Mouse (Mus musculus): ENCODE results near the gene Bach1.
"Not testable (repeated sequence)": the region's sequence is repeated elsewhere in the genome, so short reads cannot be mapped to it uniquely, and the experiment has no call there.

Bach1 gene

DNA sequence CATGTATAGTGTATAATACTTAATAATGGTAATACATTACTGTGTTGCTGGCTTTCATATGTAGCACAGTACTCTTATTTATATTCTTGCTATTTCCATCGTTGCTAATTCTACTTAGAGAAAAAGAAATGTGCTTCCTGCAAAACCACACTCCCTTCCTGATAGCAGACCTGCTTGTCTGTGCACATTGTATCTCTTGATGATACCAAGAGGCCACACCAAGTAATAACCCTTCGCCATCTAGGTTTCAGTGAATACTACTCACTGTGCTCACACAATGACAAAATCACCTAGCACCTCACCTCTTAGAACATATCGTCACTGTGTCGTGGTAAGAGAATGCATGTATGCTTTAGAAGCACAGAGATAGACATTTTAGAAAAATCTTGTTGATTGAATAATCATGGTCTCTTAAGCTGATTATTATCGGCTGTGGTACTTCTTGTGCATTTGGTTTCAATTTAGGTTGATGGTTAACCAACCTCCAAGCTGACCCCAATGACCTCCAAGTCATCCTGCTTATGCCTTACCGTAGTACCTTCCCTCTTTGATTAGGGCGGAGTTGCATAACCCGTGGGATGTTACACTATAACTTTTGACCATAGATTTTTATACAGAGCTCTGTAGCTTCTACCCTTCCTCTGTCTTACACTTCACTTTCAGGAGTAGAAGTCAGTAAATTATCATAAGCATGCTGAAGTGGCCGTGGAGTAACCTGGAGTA lies 17.7 kb upstream of the Bach1 start:
- no peak for DNase-seq (ENCODE audit: low read depth, low spot score)

DNA sequence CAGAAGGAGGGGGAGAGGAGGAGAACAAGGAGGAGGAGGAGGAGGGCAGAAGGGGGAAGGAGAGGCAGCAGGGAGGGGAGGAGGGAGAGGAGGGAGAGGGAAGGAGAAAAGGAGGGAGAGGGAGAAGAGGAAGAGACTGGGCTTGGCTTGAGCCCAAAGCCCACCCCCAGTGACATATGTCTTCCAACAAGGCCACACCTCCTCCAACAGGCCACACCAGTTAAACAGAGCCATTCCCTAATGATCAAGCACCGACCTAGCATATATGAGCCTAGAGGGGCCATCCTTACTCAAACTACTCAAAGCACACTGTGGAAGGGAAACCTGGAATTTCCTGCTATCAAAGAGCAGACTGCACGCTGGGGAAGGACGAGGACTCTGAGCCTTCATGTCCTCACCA lies 16.9 kb upstream of the Bach1 start:
- no peak for DNase-seq (ENCODE audit: low read depth, low spot score)

DNA sequence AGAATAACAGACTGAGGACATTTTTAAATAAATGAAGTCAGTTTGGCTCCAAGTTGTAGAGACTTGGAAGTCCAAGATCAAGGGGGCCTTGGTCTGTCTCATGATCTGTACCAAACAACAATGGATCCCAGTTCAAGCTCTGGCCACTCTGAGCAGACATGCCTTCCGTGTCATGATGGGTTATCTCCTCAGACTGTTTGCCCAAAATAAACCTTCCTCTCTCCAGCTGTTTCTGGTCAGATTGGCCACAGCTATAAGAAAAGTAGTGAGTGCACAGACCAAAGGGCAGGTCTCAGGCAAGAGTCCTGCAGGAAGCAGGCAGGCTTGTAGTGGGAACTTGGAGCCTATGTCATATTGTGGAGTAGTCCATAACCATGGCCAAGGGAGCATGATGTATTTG lies 12.3 kb upstream of the Bach1 start:
- DNase-seq (ENCODE audit: low read depth, low spot score) = no peak

DNA sequence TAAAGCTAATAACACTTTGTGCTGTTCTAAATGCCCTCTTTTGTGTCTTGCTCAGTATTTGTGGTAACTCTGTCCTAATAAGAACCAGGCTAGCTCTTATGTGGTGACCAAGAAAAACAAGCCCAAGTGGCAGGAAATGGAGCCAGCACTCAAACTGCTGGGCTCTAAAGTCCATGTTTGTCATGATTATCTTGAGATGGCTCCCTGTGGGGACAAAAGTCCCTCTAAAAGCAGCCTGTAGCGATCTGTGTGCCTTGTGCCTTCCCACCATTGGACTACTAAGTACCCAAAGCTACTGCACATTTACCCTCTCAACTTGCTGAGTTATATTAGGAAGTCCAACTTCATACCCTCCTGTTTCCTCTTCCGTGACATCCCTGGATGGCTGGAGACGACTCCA lies 11.4 kb upstream of the Bach1 start:
- no peak for DNase-seq (ENCODE audit: low read depth, low spot score)

DNA sequence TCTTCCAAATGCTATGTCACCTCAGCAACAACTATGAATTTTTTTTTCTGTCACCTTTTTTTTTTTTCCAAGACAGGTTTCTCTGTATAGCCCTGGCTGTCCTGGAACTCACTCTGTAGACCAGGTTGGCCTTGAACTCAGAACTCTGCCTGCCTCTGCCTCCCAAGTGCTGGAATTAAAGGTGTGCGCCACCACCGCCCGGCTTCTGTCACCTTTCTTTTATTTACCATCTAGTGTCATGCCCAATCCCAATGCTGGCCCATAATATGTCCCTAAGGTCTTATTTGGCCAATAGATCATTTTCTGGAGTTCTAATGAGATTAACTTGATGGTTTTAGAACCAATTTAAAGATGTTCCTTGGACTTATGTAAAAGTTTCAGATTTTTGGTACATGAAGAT lies 10.4 kb upstream of the Bach1 start:
- not testable (repeated sequence) for DNase-seq (ENCODE audit: low read depth, low spot score)

DNA sequence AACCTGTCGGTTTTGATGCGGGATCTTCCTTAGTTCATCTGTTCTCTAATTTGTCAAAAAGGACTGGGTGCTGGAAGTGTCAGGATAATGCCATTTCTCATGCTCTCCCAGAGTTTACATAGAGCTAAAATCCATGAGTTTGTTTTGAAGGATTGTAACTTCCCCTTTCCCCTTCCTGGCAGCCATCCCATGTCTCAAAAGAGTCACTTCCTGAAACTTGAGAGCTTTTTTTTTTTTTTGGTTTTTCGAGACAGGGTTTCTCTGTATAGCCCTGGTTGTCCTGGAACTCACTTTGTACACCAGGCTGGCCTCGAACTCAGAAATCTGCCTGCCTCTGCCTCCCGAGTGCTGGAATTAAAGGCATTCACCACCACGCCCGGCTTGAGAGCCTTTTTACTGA lies 9.9 kb upstream of the Bach1 start:
- DNase-seq (ENCODE audit: low read depth, low spot score) = not testable (repeated sequence)

DNA sequence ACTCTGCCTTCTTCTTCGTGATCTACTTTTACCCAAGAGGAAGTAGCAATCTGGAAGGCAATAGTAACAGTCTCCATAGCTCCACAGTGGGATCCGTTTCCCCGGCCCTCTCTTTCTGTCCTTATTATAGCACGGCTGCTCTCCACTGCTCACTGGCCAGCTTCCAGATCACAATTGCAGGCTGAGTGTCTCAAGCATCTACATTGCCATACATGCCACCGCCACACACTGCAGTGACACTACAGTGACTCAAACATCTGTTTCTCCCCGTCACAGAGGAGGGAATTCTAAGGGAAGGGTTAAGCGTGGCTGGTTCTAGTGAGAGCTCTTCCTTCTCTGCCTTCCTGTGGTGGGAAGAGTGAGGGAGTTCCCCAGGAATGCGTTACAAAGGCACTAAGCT lies 9.5 kb upstream of the Bach1 start:
- no peak for DNase-seq (ENCODE audit: low read depth, low spot score)

DNA sequence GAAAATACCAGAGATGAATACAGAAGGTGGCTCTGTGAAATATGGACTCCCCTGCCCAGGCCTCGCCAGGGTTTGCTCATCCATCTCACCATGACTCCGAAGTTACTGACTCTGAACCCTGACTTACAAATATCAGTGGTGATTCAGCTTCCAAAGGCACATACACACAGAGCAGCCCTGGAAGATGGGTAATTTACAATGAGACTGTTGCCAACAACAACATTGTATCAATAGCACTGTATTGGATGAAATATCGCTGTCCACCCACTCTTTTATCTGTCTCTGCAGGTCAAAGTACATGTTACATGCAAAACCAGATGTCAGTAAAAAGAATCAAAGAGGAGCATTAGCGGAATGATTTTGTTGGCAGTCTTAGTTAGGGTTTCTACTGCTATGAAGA lies 8.2 kb upstream of the Bach1 start:
- no peak for DNase-seq (ENCODE audit: low read depth, low spot score)

DNA sequence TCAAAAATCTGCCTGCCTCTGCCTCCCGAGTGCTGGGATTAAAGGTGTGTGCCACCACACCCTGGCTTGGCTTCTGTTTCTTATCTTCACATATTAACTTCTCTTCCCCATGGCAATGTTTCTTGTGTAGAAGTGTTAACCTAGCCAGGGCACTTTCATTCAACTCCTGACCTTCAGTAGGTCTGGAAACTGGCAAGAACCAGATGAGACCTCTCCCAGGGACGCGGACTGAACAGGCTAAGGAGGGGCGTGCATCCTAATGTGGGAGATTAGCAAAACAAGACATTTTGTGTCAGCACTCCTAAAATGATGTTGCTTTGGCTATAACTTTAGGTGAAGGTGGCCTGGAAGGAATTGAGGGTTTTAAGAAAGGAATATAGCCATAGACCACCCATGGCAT lies 7.6 kb upstream of the Bach1 start:
- DNase-seq (ENCODE audit: low read depth, low spot score) = no peak

DNA sequence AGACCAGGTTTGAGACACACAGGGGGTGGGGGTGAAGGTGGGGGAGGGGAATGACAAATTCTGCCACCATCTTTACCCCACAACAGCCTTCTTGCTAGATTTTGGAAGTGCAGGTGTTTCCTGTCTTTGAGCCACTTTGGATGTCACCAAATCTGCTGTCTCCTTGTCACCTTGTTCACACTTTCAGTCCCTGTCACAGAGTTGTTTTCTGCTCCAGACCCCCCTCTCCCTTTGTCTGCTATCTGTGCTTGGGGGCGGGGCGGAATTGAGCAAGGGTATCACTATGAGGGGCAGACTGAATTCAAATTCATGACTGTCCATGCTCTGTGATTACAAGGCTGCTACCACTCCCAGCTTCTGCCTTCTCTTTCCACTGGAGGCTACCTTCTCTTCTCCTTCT lies 6.2 kb upstream of the Bach1 start:
- no peak for DNase-seq (ENCODE audit: low read depth, low spot score)

DNA sequence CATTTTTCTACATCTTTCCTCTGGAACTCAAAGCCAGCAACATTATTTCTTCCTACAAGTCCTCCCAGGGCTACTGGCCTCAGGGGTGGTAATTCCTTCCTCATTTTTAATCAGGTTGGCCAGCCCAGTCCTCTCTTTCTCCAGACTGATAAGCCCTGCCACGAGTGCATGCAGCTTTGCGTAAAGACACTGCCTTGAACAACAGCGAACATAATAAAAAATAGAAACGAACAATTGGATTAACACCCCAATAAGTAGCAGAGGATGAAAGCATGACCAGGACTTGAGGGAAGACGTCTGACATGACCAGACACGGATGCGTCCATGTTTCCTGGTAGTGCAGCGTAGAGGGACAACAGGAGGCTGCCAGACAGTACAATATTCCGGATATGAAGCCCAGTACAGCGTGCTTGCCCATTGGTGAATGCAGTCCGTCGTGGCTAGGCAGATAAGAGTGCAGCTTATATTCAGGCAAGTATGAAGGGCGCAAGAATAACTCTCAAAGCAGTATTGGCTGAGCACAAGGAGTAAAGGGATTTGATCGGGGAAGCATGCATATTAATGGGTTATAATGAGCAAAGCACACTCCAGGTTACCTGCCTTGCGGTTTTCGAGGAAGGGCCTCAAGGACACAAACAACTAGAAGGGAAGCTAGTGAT lies 909 bp upstream of the Bach1 start:
- no peak for DNase-seq (ENCODE audit: low read depth, low spot score)

DNA sequence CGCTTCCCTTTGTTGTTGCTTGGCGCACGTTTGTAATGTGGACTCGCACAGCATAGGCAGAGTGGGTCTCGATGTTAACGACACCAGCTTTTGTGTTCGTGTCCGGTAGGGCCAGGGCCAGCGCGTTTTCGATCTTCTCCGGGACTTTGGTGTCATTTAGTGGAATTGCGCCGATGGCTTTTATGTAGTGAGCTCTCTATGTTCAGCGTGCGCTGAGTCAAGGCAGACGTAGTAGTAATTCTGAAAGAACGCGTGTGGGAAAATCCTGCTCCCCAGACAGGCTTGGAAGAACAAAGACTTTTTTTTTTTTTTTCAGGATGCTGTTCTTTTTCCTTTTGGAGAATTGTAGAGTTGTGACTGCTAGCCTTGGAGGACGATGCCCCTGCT lies 554 bp downstream of the Bach1 start:
- DNase-seq (ENCODE audit: low read depth, low spot score) = no peak

DNA sequence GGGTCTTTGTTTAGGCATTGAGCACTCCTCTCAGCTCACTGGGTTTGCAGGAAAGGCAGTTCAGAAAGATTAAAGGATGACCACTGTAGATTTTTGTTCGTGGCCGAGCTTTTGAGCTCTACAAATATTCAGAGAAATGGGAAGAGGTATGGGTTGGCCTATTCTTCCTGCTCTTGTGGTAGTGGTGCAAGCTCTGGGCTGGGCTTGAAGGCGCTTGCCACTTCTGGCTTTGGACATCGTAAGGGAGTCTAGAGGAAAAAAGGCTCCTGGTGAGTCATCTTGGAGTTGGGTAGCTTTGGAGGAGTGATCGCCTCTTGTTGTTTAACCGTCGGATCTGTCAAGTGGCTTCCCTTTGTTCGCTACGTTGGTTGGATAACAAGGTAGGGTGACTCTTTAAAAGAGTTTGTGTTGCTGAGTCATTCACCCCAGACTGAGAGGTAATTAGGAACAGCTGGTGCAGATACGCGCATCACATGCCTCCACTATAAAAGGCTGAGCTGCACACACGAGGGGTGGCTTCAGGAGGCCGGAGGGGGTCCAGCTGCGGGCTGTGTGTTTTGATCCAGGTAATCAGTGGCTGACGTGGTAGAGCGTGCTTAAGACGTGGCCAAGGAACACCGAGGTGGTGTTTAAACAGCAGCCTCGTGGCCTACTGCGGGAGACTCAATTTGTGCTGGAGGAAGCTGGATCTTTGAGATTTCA lies 1.1 kb downstream of the Bach1 start:
- peak; percentile 55 for DNase-seq (ENCODE audit: low read depth, low spot score)

DNA sequence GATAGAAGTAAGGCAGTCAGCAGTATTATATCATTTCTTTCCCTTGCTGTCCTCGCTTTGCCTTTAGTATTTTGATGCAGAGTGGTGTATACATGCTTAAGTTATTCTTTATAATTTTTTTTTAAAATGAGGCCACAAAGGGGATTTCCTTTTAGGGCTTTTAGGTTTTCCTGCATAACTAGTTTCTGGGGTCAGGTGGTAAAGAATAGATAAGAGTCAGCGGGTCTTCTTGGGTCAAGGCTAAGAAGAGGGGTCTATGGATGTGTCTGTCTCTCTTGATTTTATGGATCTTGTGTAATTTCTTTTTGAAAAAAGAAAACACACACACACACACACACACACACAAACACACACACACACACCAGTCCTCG lies 1.6 kb downstream of the Bach1 start:
- DNase-seq (ENCODE audit: low read depth, low spot score) = no peak

DNA sequence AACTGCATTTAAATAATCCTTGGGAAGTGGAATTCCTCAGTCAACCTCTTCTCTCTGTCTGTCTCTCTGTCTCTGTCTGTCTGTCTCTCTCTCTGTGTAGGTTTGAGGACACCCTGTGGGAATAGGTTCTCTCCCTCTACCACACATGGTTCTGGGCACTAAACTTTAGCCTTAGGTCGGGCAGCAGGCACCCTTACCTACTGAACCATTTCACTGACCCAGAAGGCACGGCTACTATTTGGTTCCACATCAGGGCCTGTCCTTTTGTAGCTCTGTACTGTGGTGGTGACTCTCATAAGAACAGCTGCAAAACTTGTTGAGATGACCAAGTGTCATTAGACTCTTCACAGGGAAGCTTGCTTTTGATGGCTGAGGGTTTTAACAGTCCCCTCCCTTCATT lies 3.1 kb downstream of the Bach1 start:
- no peak for DNase-seq (ENCODE audit: low read depth, low spot score)

DNA sequence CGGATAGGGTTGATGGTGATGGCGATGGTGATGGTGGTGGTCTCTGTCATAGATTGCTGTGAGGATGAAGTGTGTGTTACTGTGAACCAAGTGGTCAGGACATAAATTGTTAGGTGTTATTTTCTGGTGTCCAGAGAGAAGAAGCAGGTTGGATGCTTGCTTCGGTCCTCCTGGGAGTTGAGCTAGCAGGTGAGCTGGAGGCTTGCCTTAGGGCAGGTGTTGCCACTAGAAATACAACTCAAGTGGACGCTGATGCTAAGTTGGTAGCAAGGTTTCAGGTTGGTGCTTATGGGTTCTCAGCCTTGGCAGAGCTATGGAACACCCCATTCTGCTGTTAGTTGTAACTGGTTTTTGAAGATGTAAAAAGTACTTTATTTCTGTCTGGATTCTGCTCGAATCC lies 4.1 kb downstream of the Bach1 start:
- DNase-seq (ENCODE audit: low read depth, low spot score) = no peak

DNA sequence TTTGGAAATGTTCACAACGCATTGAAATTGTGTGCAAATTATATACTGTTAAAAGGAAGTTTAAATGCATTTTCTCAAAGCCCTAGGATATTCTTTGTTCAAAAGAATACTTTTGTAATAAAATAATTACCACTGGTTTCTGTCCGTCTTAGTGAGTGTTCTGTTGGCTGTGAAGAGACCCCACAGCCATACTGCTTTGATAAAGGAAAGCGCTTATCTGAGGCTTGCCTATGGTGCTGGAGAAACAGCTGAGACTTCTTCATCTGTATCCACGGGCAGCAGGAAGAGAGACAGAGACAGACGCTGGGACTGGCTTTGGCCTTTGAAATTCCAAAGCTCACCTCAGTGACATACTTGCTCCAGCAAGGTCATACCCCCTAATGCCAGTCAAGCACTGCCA lies 5.5 kb downstream of the Bach1 start:
- no peak for DNase-seq (ENCODE audit: low read depth, low spot score)

DNA sequence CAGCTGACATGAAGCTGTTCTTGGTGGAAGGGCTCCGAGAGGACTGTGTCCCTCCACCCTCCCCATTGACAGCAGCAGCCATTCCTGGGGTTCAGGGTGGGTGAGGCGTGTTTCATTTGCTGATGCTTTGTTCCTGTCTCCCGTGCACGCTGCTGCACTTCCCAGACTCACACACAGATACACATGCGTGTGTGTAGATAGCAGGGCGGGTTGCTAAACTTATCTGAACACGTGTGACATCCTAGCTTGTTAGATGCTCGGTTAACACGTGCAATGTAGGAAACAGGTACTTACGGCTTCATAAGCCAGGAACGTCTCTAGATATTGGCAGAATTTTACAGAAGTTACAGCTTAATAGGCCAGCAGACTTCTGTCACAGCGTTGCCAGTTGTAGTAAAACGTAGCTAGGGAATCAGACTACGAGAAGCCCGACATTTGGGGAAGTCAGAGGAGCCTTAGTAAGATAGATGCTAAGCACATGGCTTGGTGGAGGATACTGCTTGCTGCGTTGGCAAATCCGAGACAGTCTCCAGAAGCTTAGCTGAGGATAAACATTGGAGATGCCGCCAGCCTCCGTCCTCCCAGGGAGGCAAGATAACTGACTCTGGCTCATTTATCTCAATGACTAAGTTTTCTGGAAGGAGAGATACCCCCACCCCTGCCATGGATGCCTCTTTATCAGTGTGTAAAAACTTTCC lies 7.3 kb downstream of the Bach1 start:
- peak; percentile 26 for DNase-seq (ENCODE audit: low read depth, low spot score)

DNA sequence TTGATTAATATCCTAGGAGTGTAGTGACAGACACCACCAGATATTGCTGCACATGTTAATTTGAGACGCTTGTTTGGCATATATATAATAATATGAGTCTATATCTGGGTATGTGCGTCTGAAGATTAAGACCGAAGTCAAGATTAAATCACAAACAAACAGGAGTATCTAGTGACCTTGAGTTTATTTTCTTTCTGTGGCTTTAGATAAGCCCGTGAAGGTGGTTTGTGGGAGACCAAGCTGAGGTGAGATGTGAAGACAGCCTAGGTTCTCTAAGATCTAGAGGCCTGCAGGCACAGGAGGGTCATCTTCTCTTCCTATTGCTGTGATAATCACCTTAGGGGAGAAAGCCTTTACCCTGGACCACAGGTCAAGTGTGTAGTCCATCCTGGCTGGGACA lies 8.6 kb downstream of the Bach1 start:
- DNase-seq (ENCODE audit: low read depth, low spot score) = no peak

DNA sequence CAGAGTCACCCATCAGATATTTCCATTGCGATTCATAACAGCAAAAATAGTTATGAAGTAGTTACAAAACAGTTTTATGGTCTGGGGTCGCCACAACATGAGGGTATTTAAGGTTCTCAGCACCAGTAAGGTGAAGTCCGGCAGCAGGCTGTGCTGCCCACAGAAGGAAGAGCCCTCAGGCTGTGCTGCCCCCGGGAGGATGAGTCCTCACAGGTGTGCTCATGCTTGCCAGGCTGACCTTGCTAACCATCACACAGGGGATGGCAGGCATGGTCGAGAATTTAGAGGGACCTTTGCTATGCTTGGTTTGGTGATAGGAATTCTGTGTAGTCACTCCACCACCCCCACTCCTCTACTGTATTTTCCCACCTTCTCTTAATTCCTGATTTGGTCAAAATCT lies 9.8 kb downstream of the Bach1 start:
- no peak for DNase-seq (ENCODE audit: low read depth, low spot score)

DNA sequence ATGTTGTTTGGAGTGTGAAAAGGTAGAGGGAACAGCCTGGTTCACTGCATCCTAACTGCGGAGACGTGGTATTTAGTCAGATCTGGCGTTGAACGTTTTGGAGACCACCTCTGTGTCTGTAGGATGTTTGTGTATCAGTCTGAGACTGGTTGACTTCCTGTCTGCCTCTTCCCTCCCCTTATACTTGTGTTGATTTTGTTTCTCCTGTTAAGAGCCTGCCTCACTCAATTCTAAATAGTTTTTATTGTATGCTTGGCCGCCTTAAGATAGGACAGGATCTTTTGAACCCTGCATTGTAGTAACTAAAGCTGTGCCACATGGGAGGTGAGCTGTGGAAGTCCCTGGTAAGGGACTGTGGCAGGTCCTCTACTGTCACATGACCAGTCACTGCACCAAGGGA lies 10.4 kb downstream of the Bach1 start:
- DNase-seq (ENCODE audit: low read depth, low spot score) = peak; percentile 17

DNA sequence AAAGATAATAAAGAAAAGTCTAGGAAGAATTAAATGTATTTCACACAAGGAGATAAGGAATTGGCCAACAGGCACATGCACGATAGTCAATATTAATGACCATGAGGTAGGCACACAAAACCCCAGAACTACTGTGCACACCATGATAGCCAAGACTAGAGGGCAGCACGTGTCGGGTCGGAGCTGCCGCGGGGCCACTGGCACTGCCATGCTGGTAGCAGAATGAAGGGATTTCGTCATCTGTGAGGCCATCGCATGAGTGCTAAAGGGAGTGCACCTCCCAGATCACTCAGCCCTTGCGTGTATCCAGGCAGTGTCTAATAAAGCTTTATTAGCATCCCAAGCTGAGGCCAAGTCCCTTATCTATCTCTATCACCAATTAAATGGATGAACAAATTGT lies 11.2 kb downstream of the Bach1 start:
- DNase-seq (ENCODE audit: low read depth, low spot score) = no peak

DNA sequence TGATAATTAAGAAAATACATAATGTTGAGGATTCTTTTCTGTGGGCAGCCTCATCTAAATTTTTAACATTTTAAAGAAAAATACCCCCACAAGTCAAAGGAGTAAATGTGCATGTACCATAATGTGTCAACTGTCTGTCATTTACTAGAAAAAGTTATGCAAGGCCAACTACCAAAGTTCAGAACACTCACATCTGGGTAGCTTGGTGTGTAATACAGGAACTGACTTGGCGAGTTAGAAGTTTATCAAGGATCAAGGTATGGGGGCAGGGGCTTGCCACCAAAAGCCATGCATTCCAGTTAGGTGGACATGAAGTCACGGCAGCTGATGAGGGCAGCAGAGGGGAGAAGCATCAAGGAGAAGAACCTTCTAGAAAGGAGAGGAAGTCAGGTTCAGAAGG lies 13.2 kb downstream of the Bach1 start:
- no peak for DNase-seq (ENCODE audit: low read depth, low spot score)

All from CD4-positive helper T cell, adult 2 months (primary cell).